Mouse (Mus musculus): ENCODE results near the gene Krcc1. TPM values are rescaled to one million over a fixed set of nuclear protein-coding genes. Genes with fewer than 3 reads are reported as not detected.
"Not testable (repeated sequence)": the region's sequence is repeated elsewhere in the genome, so short reads cannot be mapped to it uniquely, and the experiment has no call there.

Gene Krcc1
- total RNA-seq, 2 experiments from 2014 or later: 49.9 to 75.0 TPM

DNA sequence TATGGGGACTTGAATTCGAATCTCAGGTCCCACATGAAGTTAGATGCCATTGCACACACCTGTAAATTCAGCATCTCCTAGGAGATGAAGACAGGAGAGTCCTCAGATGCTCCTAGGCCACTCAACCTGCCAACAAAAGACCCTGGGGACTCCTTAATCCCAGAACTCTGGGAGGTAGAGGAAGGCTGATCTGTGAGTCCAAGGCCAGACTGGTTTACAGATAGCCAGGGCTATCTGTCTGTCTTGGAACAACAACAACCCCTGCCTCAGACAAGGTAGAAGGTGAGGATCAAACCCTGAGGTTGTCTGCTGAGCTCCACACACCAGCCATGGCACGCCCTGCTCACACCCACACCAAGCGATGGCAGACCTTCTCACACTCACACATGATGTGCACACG lies 12.3 kb upstream of the Krcc1 start:
- no peak for ATAC-seq (replicated peaks; ENCODE audit: low FRiP score, low TSS enrichment, poor library complexity, severe bottlenecking)

DNA sequence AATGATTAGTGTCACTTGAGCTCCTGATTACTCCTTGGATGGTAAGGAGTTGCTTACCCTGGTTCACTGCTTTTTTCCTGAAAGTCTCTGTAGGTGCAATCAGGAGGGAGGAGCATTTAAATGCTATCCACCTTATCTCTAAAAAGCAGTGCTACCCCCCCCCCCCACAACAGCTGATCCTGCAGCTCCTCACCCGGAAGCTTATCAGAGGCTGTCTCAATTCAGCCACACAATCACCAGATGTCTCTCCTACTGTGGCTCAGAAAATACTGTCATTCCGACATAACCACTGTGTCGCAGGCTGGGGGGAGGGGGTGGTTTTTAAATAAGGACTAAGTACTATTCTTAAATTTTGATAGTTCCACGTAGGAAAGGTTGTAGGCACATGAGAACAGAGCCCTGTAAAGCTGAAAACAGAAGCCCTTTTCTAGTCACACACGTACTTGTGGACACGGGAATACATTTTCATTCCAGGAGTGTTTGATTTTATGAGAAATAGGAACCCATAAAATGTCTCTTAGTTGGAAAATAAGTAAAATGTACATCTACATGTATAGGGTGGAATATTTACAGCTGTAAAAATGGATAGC lies 11.3 kb upstream of the Krcc1 start:
- ATAC-seq (replicated peaks; ENCODE audit: low FRiP score, low TSS enrichment, poor library complexity, severe bottlenecking): peak; percentile 96

DNA sequence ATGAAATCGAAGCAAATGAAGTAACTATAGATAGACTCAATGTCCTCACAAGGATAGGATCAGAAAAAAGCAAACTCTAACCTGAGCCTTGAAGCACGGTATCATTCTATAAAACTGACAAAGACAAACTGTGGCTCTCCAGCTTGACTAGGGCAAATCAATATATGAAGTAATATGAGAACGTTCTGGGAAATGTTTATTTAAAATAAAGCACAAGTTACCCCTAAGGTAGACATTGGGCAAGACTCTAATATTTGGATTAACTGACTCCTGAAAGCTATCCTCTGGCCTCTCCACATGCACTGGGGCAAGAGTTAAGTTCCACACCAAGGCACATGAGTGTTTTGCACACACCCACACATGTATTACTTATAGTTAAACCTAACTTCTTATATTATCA lies 10.4 kb upstream of the Krcc1 start:
- ATAC-seq (replicated peaks; ENCODE audit: low FRiP score, low TSS enrichment, poor library complexity, severe bottlenecking): no peak

DNA sequence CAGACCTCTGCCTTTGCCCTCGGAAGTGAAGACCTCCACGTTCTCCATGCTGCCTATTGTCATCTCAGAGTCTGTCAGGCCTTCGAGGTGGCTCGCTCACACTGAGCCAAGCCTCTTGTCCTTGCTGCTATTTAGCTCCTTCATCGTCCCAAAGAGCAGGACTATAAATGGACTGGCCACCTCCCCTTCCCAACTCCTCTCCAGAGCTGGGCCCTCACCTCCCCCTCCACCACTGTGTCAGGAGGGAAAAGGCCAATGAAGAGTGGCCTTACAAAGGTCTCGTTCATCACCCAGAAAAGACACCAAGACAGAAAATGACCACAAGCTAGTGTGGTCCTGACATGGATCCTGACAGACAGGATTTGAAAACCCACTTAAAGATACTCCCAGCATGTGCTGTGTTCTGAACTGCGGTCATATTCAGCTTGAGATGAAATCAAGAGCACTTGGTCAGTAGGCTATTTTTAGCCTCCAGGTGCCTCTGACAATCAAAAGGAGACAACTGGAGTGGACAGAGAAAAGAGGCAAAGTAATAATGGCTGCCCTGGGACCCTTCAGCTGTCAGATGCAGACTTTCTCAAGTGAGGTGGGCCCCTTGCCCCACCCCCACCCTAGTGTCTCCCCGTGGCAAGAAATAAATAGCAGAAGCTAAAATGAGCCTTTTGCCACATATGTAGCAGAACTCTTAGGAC lies 9.2 kb upstream of the Krcc1 start:
- ATAC-seq (replicated peaks; ENCODE audit: low FRiP score, low TSS enrichment, poor library complexity, severe bottlenecking): no peak

DNA sequence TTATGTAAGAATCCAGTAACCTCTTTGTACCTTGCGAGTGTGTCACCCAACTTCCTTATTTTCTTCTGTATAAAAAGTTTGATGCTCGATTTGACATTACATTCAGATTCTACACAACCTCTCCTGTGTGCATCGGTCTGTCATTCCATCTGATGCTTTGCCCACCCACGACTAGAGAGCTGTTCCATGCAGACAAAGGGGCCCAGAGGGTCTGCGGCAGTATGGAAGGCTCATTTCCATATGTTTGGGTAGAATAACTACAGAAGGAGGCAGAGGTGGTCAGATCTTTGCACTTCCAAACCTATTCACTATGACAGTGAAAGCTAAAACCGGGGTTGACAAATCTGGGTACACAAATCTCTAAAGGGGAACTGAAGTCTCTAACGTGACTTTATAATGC lies 3.9 kb upstream of the Krcc1 start:
- not testable (repeated sequence) for ATAC-seq (replicated peaks; ENCODE audit: low FRiP score, low TSS enrichment, poor library complexity, severe bottlenecking)

DNA sequence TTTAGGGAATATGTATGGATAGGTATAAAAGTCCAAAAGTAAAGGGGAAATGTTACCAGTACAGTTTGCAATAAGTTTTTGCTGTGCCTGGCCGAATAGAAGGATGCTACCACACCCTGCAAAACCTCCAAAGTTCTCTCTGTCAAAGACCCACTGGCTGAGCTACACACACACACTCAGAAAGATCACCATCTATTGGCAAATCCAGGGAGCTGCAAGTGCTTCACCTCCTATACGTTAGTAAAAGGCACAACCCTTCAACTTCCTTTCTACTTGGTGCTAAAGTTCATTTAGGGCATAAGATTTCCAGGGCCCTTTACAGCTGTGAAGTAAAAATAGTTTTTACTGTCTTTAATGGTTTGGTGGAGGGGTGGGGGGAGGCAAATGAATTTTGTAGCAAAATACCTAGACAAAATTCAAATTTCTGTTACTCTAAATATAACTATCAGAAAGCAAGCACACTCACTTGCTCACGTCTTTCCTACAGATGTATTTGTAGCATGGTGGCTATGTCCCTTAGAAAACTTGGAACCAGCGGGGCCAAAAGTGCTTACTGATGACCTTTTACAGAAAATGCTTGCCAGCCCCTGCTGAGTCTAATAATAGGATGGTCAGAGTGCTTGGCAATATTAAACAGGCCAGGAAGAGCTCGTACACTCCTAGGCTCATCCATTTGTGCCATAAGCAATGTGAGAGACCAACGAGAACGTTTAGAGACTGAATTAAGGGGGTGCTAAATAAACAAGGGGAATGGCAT lies 2.4 kb upstream of the Krcc1 start:
- peak; percentile 43; the same call in 1 of the 2 replicates for ATAC-seq (replicated peaks; ENCODE audit: low FRiP score, low TSS enrichment, poor library complexity, severe bottlenecking)

DNA sequence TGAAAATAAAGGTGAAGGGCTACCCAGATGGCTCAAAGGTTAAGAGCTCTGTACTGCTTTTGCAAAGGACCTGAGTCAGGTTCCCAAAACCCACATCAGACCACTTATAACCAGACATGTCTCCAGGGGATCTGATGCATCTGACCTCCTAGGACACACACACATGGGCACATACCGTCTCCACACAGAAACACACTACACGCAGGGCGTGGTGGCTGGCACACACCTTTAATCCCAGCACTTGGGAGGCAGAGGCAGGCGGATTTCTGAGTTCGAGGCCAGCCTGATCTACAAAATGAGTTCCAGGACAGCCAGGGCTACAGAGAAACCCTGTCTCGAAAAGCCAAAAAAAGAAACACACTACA lies 1.8 kb upstream of the Krcc1 start:
- not testable (repeated sequence) for ATAC-seq (replicated peaks; ENCODE audit: low FRiP score, low TSS enrichment, poor library complexity, severe bottlenecking)

DNA sequence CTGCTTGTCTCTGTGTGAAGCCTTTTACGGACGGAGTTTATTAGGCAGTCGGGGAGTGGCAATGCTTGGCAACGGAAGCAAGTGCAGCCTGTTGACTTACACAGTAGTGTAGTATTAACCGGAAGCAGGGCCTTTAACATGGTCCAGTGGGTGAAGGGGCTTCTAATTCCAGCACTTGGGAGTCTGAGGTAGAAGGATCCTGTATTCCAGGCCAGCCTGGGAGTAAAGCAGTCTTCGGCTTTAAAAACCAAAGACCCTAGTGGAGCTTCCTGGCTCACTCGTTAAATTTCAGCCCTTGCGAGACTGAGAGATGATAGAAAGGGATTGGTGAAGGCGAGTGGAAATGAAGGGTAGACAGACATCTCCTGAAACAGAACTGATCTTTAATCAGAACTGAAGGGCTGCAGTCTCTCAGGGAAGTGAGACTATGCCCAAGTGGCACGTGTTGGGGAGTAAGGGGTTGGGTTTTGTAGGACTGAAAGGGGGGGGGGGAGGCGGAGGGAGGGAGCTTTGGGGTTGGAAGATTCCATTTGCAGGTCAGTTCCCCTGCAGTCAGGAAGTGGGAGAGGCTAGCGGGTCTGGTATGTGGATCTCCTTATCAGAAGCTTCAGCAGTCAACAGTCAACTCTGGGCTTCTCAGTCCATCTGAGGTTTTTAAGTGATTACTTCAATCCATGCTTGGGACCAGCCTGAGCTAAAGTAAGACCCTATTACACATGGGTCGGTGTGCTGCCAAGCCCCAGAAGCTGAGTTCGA lies 998 bp upstream of the Krcc1 start:
- ATAC-seq (replicated peaks; ENCODE audit: low FRiP score, low TSS enrichment, poor library complexity, severe bottlenecking): peak; percentile 74

DNA sequence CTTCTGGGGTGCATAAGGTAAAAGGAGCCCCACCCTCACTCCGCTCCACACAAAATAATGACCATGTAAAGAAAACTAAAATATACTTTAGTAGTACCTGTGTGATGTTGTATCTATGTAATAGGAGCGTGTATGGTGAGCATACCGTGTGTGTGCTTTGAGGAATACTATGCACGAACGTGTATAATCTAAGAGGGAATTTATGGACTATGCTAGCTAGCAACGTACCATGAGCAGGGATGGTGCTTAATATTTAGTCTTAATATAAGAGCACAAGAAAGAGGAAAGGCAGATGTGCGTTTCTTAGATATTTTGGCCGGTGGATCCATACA lies 454 bp upstream of the Krcc1 start:
- ATAC-seq (replicated peaks; ENCODE audit: low FRiP score, low TSS enrichment, poor library complexity, severe bottlenecking): no peak

DNA sequence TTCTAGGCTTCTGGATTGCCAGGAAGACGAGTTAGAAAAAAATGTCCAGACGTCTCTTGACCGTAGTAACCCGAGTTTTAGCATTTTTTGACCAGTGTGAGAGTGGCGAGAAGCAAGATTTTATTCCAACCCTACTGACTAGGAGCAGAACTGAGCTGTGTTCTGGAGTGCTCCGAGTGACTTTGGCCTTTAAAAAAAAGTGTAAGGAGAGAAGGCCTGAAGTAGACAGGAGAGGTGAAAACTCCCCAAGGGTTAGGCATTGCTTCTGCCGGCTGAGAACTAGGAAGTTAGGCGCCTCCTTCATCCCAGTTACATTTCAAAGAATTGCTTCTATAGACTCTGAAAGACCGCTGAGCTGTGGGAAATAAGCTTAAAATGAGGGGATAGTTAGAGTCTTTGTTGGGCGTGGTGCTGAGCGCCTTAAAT lies 852 bp downstream of the Krcc1 start:
- no peak for ATAC-seq (replicated peaks; ENCODE audit: low FRiP score, low TSS enrichment, poor library complexity, severe bottlenecking)

DNA sequence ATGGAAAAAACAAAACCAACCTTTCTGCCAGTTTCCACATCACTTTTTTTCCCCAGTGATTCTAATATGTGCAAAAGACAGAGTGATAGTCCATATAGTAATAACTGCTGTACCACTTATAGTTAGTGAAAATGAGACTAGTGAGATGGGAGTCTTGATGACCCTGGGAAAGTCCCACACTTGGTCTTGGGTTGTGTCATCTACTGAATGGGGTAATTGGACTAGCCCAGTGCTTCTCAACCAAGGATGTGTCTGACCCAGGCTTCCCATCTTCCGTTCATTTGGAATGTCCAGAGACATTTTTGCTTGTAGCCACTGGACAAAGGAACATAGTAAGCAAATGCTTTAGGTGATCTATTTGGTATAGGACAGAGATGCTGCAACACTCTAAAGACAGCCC lies 2.2 kb downstream of the Krcc1 start:
- ATAC-seq (replicated peaks; ENCODE audit: low FRiP score, low TSS enrichment, poor library complexity, severe bottlenecking): no peak

DNA sequence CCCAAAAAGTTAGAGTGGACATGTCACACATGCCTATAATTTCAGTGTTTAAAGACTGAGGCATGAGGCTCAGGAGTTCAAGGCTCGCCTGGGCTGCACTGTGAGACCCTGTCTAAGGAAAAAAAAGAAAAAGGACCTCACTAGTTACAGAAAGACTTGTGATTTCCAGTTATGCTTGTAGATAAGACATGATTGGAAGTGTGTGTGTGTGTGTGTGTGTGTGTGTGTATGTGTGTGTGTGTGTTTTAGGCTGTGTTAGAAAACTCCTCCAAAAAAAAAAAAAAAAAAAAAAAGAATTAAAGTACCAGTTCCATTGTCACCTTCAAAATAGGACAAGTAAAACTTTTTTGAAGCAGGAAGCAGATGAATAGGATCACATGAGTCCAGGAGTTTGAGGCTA lies 3.1 kb downstream of the Krcc1 start:
- ATAC-seq (replicated peaks; ENCODE audit: low FRiP score, low TSS enrichment, poor library complexity, severe bottlenecking): no peak

DNA sequence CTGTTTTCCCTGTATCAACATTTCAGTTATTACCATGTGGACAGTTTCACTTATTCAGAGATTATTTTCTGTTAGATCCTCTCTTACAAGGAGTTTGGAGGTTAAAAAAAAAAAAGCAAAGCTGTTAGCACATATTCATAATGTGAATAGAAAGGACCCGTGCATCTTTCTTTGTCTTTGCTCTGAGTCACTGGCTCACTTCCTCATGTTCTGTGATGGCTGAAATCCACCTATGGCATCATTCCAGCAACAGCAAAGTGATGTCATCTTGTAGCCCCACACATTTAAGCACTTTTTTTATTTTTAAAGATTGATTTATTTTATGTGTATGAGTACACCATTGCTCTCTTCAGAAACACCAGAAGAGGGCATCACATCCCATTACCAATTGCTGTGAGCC lies 7.9 kb downstream of the Krcc1 start:
- no peak for ATAC-seq (replicated peaks; ENCODE audit: low FRiP score, low TSS enrichment, poor library complexity, severe bottlenecking)

DNA sequence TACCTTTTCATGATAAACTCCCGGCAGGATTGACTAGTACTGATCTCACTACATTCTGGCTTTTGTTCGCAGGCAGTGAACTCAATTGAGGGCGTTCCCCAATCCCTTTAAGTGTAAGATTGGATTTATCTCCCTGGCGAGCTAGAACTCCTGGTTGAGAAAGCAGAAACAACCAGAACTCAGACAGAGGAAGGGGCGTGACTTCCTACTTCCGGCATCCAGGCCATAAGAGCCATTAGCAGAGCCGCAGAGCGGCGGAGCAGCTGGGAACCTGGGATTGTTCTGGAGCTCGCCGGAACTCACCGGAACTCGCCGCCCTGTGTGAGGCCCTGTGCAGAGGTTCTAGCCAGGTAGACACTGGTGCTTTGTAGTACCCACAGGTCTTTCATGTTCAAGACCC lies 22.0 kb downstream of the Krcc1 start:
- no peak for ATAC-seq (replicated peaks; ENCODE audit: low FRiP score, low TSS enrichment, poor library complexity, severe bottlenecking)

DNA sequence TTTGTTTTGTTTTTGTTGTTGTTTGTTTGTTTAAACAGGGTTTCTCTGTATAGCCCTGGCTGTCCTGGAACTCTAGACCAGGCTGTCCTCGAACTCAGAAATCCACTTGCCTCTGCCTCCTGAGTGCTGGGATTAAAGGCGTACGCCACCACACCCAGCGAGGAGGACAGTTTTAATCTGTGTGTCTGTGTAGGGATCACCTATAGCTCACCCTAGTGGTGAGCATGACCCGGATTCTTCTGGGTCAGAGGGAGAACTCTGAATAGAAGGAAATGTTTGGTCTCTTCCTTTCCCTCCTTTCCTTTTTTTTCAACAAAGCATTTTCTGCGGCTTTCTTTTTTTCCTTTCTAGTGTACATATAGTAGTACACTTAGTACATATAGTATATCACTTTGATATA lies 23.8 kb downstream of the Krcc1 start:
- ATAC-seq (replicated peaks; ENCODE audit: low FRiP score, low TSS enrichment, poor library complexity, severe bottlenecking): no peak

DNA sequence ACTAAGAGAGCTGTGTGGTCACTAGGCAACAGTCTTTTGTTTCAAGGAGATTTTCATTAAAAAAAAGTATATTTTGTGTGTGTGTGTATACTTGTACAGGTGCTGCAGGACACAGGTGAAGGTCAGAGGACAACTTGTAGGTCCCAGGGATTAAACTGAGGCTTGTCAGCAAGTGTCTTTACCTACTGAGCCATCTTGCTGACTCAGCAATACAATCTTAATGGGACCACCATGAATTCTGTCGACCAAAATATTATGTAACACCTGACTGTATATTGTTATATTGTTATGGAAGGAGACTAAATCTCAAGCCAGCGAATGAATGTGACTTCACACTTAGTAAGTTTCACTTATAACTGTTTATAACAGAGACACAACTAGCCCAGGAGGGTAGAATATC lies 26.6 kb downstream of the Krcc1 start:
- ATAC-seq (replicated peaks; ENCODE audit: low FRiP score, low TSS enrichment, poor library complexity, severe bottlenecking): no peak

DNA sequence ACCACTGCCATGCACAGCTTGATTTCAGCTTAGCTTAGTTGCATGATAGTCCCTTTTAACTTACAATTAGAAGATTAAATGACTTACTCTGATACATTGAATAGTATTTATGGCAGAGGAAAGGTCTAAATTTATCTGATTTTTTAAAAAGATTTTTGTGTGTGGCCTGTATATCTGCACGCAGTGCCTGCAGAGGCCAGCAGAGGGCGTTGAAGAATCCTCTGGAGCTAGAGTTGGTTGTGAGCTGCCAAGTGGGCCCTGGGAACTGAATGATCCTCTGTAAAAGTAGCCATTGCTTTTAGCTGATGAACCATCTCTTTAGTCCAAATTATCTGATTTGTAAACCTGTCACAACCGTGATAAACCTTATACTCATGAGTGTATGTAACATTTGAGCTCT lies 27.3 kb downstream of the Krcc1 start:
- ATAC-seq (replicated peaks; ENCODE audit: low FRiP score, low TSS enrichment, poor library complexity, severe bottlenecking): 0 out of 2 replicates have a peak, but pooled peaks have one; percentile 50

DNA sequence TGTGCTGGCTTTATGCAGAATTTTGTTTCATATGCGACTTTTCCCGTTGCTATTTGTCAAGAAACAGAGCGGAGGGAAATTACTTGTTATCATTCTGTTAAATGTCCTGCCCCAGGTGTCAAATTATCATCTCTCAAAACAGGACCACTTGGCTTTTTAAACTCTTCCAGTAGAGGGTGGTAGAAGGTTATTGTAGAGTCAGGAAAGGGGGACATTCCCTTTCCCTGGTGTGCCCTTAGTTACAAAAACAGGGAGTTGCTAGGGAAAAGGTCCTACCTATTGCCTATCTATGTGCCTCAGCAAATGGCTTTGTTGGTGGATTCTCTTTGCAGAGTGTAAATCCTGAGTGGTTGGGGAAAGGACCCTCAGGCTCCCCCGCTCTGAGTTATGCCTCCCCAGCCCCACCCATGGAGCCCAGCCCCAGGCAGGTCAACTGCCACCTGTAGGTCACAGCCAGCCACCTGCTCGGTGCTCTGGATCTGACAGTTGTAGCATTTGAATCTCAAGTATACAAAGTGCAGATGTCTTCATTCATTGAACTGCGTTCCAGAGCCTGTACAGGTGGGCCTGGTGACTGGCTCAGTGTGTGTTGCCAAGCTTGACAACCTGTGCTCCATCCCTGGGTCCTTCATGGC lies 30.7 kb downstream of the Krcc1 start:
- ATAC-seq (replicated peaks; ENCODE audit: low FRiP score, low TSS enrichment, poor library complexity, severe bottlenecking): no peak

DNA sequence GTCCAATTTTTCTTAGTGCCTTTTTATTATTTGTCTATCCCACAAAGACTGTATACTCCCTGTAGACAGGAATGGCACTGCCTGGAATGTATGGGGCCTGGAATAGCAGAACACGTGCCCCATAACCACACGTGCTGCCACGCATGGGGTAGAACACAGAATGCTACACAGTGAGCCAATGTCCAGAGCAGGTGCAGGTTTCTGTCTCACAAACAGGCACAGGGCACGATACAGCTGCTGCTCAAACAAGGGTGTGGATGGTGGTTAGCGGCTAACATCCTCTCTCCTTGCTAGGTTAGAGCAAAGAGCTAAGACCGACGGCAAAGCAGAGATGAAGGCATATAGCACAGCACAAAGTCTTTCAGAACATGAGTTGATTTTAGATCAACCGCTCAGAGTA lies 36.0 kb downstream of the Krcc1 start:
- no peak for ATAC-seq (replicated peaks; ENCODE audit: low FRiP score, low TSS enrichment, poor library complexity, severe bottlenecking)

DNA sequence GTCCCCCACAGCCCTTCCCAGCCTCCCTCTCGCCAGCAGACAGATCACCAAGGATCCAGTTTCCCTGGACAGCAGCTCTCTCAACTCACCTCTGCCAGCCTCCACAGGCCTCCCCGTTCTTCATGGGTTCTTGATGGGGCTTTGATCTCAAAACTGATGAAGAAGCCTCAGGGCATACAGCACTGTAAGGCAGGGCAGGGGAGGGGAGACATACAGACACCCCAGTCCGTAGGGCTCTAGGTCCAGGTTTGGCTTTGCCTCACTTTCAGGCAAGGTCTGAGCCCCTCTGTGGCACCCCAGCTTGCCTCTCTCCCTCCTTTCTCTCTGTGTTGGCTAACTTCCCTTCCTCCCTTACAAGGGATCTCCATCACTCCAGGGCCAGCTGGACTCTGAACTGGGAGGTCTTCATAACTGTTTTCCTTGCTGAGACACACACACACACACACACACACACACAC lies 50.4 kb downstream of the Krcc1 start, which contains the start of gene Smyd1:
Smyd1 (minus strand) TSS at position 408 of the 458 bp plus-strand sequence.
- no peak for ATAC-seq (replicated peaks; ENCODE audit: low FRiP score, low TSS enrichment, poor library complexity, severe bottlenecking)
